Mouse (Mus musculus) kidney, adult 2 months (tissue): Measurements from ENCODE around the gene Skor1.

Experiments
- CTCF ChIP-seq: fragments of 200-500 bp; conservative IDR thresholded peaks from 2 replicates; pipeline ENCODE4 v1.5.1; 2011; ENCODE audit warnings: low read depth, mild to moderate bottlenecking, control low read depth, low read length, moderate library complexity, mixed read lengths; ENCODE audit not compliant: insufficient read depth, insufficient read length
- POLR2A ChIP-seq: fragments of 200-500 bp; IDR thresholded peaks from one replicate; pipeline ENCODE4 v1.6.1; 2011; ENCODE audit warnings: low read depth, low read length, control low read depth

DNA sequence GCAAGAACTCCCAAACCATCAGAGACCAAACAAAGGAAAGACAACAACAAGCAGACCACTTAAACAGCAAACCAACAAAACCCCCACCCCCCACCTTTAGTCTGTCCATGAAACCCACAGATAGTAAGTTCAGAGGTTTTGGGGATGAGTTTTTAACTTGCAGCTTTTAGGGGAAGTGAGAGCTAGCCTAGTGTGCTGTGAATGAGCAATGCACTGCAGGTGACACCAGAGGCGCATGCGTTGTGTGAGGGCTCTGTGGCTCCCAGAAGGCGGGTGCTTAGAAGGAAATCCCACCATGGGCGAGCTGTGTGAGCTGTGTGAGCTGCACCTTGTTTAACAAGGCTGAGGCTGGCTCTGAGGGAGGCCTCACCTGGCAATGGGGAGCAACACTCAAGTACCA lies 44.0 kb upstream of the Skor1 start:
- TF ChIP-seq POLR2A, result no peak
- TF ChIP-seq CTCF, result no peak
